Mouse (Mus musculus) mesoderm, embryonic 11.5 days (tissue): ENCODE results near the gene Gm49378.

Experiments used
- DNase-seq: peaks from one replicate; pipeline ENCODE4 v3.0.0-alpha.2; 2012; ENCODE audit warnings: low read depth, low spot score

Gm49378 gene

GRCm38 (mm10) chr14:55590748-55591330 lies 46.9 kb downstream of the Gm49378 start, which contains the start of gene Psme2:
Psme2 (minus strand) TSS chr14:55591113.
- DNase-seq, result peak; percentile 96

DNA sequence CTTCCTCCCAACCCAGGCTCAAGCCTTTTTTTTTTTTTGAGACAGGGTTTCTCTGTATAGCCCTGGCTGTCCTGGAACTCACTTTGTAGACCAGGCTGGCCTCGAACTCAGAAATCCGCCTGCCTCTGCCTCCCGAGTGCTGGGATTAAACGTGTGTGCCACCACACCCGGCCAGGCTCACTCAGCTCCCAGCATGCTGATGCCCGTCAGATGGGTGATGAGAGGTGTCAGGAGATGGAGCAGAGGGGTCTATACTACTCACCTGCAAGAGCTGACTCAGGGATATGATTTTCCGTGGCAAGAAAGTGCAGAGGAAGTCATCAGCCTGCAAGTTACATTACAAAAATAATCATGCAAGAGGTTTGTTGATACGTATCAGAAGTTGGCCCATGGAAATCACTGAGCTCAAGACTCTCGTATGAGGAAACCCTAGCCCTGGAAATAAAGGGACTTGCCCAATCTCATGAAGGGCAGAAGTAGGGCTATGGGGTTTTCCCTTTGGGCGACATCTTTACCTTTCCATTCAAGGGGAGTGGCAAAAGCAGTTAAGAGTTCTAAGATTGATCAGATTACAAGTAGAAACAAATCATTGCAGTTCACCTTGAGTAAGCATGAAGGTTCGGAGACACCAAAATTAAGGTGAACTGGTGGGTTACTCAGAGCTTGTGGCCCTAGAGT lies 47.8 kb downstream of the Gm49378 start:
- DNase-seq, result no peak

DNA sequence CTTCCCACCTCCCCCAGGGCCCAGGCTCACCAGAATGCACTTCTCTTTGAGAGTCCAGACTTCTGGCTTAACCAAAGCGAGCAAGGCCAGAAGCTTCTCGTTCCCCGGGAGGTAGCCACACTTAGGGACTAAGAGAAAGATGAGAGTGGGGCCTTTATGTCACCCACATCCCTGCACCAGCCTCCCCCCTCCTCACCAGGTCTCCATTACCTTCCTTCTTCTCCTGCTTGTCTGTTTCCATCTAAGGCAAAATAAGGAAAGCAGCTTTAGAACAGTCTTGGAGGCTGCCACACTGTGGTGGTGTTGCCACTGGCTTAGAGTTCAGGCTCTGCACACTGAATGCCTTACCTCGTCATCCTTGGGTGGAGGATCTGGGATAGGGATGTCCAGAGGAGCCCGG lies 48.4 kb downstream of the Gm49378 start:
- DNase-seq, result no peak

DNA sequence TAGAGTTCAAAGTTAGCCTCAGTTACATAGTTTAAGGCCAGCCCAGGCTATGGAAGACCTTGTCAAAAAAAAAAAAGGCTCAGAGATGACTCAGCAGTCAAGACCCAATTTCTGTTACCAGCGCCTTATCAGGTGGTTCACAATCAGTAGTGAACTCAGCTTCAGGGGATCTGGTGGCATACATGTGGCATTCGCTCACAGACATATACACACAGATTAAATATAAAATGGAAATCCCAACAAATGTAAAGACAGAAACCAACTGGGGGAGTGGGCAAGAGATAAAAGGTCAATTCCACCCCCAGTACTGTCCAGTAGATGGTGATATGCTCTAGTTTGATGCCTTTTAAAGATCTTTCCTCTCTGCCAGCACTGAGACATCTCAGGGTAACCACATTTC lies 51.5 kb downstream of the Gm49378 start:
- DNase-seq, result no peak

GRCm38 (mm10) chr14:55585566-55585960 lies 52.1 kb downstream of the Gm49378 start:
- DNase-seq, result no peak

GRCm38 (mm10) chr14:55584702-55585565 lies 52.8 kb downstream of the Gm49378 start, which contains the start of gene Emc9:
Emc9 (minus strand) TSS chr14:55585302.
- DNase-seq, result peak; percentile 51

GRCm38 (mm10) chr14:55584303-55584701 lies 53.4 kb downstream of the Gm49378 start:
- no peak for DNase-seq

GRCm38 (mm10) chr14:55581981-55582681 lies 55.6 kb downstream of the Gm49378 start:
- DNase-seq, result no peak

- no peak for DNase-seq
These were observed 57.0 kb downstream of the Gm49378 start for GRCm38 (mm10) chr14:55580731-55581130.

GRCm38 (mm10) chr14:55579511-55580496 lies 57.9 kb downstream of the Gm49378 start:
- no peak for DNase-seq
